Mouse (Mus musculus): ENCODE data around the gene Mast4. TPM values are rescaled to one million over a fixed set of nuclear protein-coding genes. Genes with fewer than 3 reads are reported as not detected.

Gene Mast4
- total and polyA plus RNA-seq, 3 experiments: 2.7 to 7.0 TPM; not detected in 1

GRCm38 (mm10) chr13:103319317-103319716 is 15.0 kb downstream of the Mast4 start:
- Histone ChIP-seq H3K4me1 (ENCODE audit: control insufficient read depth in 1 of 2, insufficient read depth in 2 of 2, low read length in 2 of 2) (no peaks in the 10 kb centered on the region), H3K36me3 (ENCODE audit: control insufficient read depth in 1 of 2, insufficient read depth in 2 of 2, low read length in 2 of 2) (no peaks in the 10 kb centered on the region), H3K79me2 (ENCODE audit: control insufficient read depth, insufficient read depth, low read length, poor library complexity) (no peaks in the 10 kb centered on the region), H3K9ac (ENCODE audit: control insufficient read depth, low read depth, low read length, poor library complexity, severe bottlenecking) (no peak overlapping the region), H3K27me3 (ENCODE audit: control insufficient read depth in 1 of 2, insufficient read depth in 2 of 2, low read length in 2 of 2) (no peaks in the 10 kb centered on the region), H3K27ac (ENCODE audit: control insufficient read depth, low read depth, low read length) (no peak overlapping the region), H3K9me3 (replicated peaks; ENCODE audit: insufficient read depth, low read length) (no peaks in the 10 kb centered on the region), H3K4me3 (ENCODE audit: control insufficient read depth in 1 of 2, insufficient read depth in 1 of 2, low read depth in 2 of 2, low read length in 2 of 2) (no peak overlapping the region)
- no peak for DNase-seq (ENCODE audit: low read depth, low spot score)
- TF ChIP-seq UBTF (IDR thresholded peaks at IDR 0.05; ENCODE audit: borderline replicate concordance, insufficient read depth, low read depth, low read length): no peak
- no peak for TF ChIP-seq ZNF384 (IDR thresholded peaks at IDR 0.05; ENCODE audit: low read depth, low read length)
- no peak for TF ChIP-seq ELF1 (IDR thresholded peaks at IDR 0.05; ENCODE audit: low read depth, low read length)
- no peak for TF ChIP-seq MYB (IDR thresholded peaks at IDR 0.05; ENCODE audit: low read depth, low read length)
- no peak for TF ChIP-seq BHLHE40 (IDR thresholded peaks at IDR 0.05; ENCODE audit: borderline replicate concordance, low read depth, low read length)
- no peak for TF ChIP-seq CHD2 (IDR thresholded peaks at IDR 0.05; ENCODE audit: low read length)
- no peak for TF ChIP-seq USF2 (IDR thresholded peaks at IDR 0.05; ENCODE audit: borderline replicate concordance in 1 of 2, insufficient read depth in 1 of 2, low read depth in 1 of 2, low read length in 2 of 2)
- no peak for TF ChIP-seq MYC (IDR thresholded peaks at IDR 0.05; ENCODE audit: low read depth, low read length)
- TF ChIP-seq ZMIZ1 (IDR thresholded peaks at IDR 0.05; ENCODE audit: low read depth, low read length): no peak
- no peak for TF ChIP-seq MEF2A (IDR thresholded peaks at IDR 0.05; ENCODE audit: extremely low read depth, insufficient replicate concordance, low read depth, low read length, poor library complexity, severe bottlenecking)
- no peak for TF ChIP-seq TAL1 (IDR thresholded peaks at IDR 0.05; ENCODE audit: low read length)
- TF ChIP-seq RAD21 (IDR thresholded peaks at IDR 0.05; ENCODE audit: low read depth, low read length): no peak
- no peak for TF ChIP-seq MAZ (IDR thresholded peaks at IDR 0.05; ENCODE audit: low read depth, low read length)
- TF ChIP-seq USF1 (IDR thresholded peaks at IDR 0.05; ENCODE audit: low read depth, low read length): no peak
- no peak for TF ChIP-seq CTCF (IDR thresholded peaks at IDR 0.05 in 2 of 3, conservative IDR thresholded peaks at IDR 0.05 in 1 of 3; ENCODE audit: control insufficient read depth in 1 of 3, insufficient read depth in 1 of 3, low read depth in 2 of 3, low read length in 3 of 3, poor library complexity in 1 of 3, severe bottlenecking in 1 of 3)
- no peak for TF ChIP-seq MXI1 (IDR thresholded peaks at IDR 0.05; ENCODE audit: low read depth, low read length)
- TF ChIP-seq SIN3A (IDR thresholded peaks at IDR 0.05; ENCODE audit: low read length): no peak
- TF ChIP-seq E2F4 (IDR thresholded peaks at IDR 0.05; ENCODE audit: borderline replicate concordance, low read depth, low read length): no peak
- no peak for TF ChIP-seq POLR2A (IDR thresholded peaks at IDR 0.05; ENCODE audit: control insufficient read depth in 1 of 2, insufficient read depth in 1 of 2, low read depth in 1 of 2, low read length in 2 of 2, poor library complexity in 1 of 2)
- no peak for TF ChIP-seq TCF12 (IDR thresholded peaks at IDR 0.05; ENCODE audit: low read depth, low read length)

GRCm38 (mm10) chr13:103316777-103317367 is 17.4 kb downstream of the Mast4 start:
- TF ChIP-seq CHD1 (IDR thresholded peaks at IDR 0.05; ENCODE audit: low read depth, low read length): no peak
- no peaks in the 10 kb centered on the region for H3K4me1 ChIP-seq (ENCODE audit: control insufficient read depth in 1 of 2, insufficient read depth in 2 of 2, low read length in 2 of 2)
- no peak for DNase-seq (ENCODE audit: low read depth, low spot score)
- H3K27me3 ChIP-seq (ENCODE audit: control insufficient read depth in 1 of 2, insufficient read depth in 2 of 2, low read length in 2 of 2): no peaks in the 10 kb centered on the region
- no peak overlapping the region for H3K4me3 ChIP-seq (ENCODE audit: control insufficient read depth in 1 of 2, insufficient read depth in 1 of 2, low read depth in 2 of 2, low read length in 2 of 2)
- no peaks in the 10 kb centered on the region for H3K79me2 ChIP-seq (ENCODE audit: control insufficient read depth, insufficient read depth, low read length, poor library complexity)
- H3K36me3 ChIP-seq (ENCODE audit: control insufficient read depth in 1 of 2, insufficient read depth in 2 of 2, low read length in 2 of 2): no peaks in the 10 kb centered on the region
- H3K27ac ChIP-seq (ENCODE audit: control insufficient read depth, low read depth, low read length): no peak overlapping the region
- H3K9me3 ChIP-seq (replicated peaks; ENCODE audit: insufficient read depth, low read length): no peaks in the 10 kb centered on the region
- no peak overlapping the region for H3K9ac ChIP-seq (ENCODE audit: control insufficient read depth, low read depth, low read length, poor library complexity, severe bottlenecking)

Data from MEL (cell line).